Mouse (Mus musculus): ENCODE results near the gene Ythdf1. TPM values are rescaled to one million over a fixed set of nuclear protein-coding genes. Genes with fewer than 3 reads are reported as not detected.

Gene Ythdf1
- polyA plus RNA-seq, 1 experiment from 2014 or later: 55.5 TPM

- Histone ChIP-seq H3K9ac (ENCODE audit: low read depth, low read length) (no peak overlapping the region), H3K36me3 (ENCODE audit: insufficient read depth, low read length) (no peaks in the 10 kb centered on the region), H3K4me2 (ENCODE audit: low read length) (no peak overlapping the region), H3K27ac (no peak overlapping the region), H3K9me3 (replicated peaks; ENCODE audit: low read length) (no peaks in the 10 kb centered on the region), H3K4me3 (replicated peaks; ENCODE audit: low read depth, low read length) (no peak overlapping the region), H3K27me3 (ENCODE audit: insufficient read depth, low read length) (peaks cover 53% of the 10 kb centered on the region), H3K4me1 (replicated peaks; ENCODE audit: insufficient read depth, low read length) (peaks cover 24% of the 10 kb centered on the region)
- WGBS: 12% methylated on average over 19 of the region's 19 CpGs
- TF ChIP-seq CTCF (IDR thresholded peaks at IDR 0.05; ENCODE audit: low read depth): no peak
- DNase-seq (ENCODE audit: low spot score) (no peak), ATAC-seq (replicated peaks; ENCODE audit: low FRiP score, low read depth) (no peak)
Observed at GRCm38 (mm10) chr2:180889271-180889920, 31.4 kb downstream of the Ythdf1 start.

- DNase-seq (ENCODE audit: low spot score): no peak
- 62% methylated on average over 5 of the region's 5 CpGs for WGBS
- no peaks in the 10 kb centered on the region for H3K36me3 ChIP-seq (ENCODE audit: insufficient read depth, low read length)
- H3K27me3 ChIP-seq (ENCODE audit: insufficient read depth, low read length): peaks cover 12% of the 10 kb centered on the region
- no peak for ATAC-seq (replicated peaks; ENCODE audit: low FRiP score, low read depth)
- H3K9me3 ChIP-seq (replicated peaks; ENCODE audit: low read length): no peaks in the 10 kb centered on the region
- no peak for TF ChIP-seq CTCF (IDR thresholded peaks at IDR 0.05; ENCODE audit: low read depth)
- 0 out of 2 replicates have a peak, but pooled peaks cover 3% of the 10 kb centered on the region for H3K4me1 ChIP-seq (replicated peaks; ENCODE audit: insufficient read depth, low read length)
- H3K4me2 ChIP-seq (ENCODE audit: low read length): no peak overlapping the region
- no peak overlapping the region for H3K27ac ChIP-seq
- no peak overlapping the region for H3K9ac ChIP-seq (ENCODE audit: low read depth, low read length)
- no peak overlapping the region for H3K4me3 ChIP-seq (replicated peaks; ENCODE audit: low read depth, low read length)
Observed at GRCm38 (mm10) chr2:180885270-180885669, 35.5 kb downstream of the Ythdf1 start.

- Histone ChIP-seq H3K4me1 (replicated peaks; ENCODE audit: insufficient read depth, low read length) (no peaks in the 10 kb centered on the region), H3K36me3 (ENCODE audit: insufficient read depth, low read length) (no peaks in the 10 kb centered on the region), H3K9ac (ENCODE audit: low read depth, low read length) (no peak overlapping the region), H3K27me3 (ENCODE audit: insufficient read depth, low read length) (no peaks in the 10 kb centered on the region), H3K4me2 (ENCODE audit: low read length) (no peak overlapping the region), H3K4me3 (replicated peaks; ENCODE audit: low read depth, low read length) (no peak overlapping the region), H3K27ac (no peak overlapping the region), H3K9me3 (replicated peaks; ENCODE audit: low read length) (no peaks in the 10 kb centered on the region)
- WGBS: 37% methylated on average over 9 of the region's 9 CpGs
- ATAC-seq (replicated peaks; ENCODE audit: low FRiP score, low read depth) (no peak), DNase-seq (ENCODE audit: low spot score) (no peak)
- TF ChIP-seq CTCF (IDR thresholded peaks at IDR 0.05; ENCODE audit: low read depth): no peak
Observed at GRCm38 (mm10) chr2:180881281-180881680, 39.5 kb downstream of the Ythdf1 start.

- no peak for TF ChIP-seq CTCF (IDR thresholded peaks at IDR 0.05; ENCODE audit: low read depth)
- WGBS: 69% methylated on average over 7 of the region's 7 CpGs
- Histone ChIP-seq H3K9me3 (replicated peaks; ENCODE audit: low read length) (no peaks in the 10 kb centered on the region), H3K4me3 (replicated peaks; ENCODE audit: low read depth, low read length) (no peak overlapping the region), H3K4me2 (ENCODE audit: low read length) (no peak overlapping the region), H3K36me3 (ENCODE audit: insufficient read depth, low read length) (no peaks in the 10 kb centered on the region), H3K9ac (ENCODE audit: low read depth, low read length) (no peak overlapping the region), H3K27ac (no peak overlapping the region), H3K27me3 (ENCODE audit: insufficient read depth, low read length) (no peaks in the 10 kb centered on the region), H3K4me1 (replicated peaks; ENCODE audit: insufficient read depth, low read length) (no peaks in the 10 kb centered on the region)
- no peak for DNase-seq (ENCODE audit: low spot score)
- no peak for ATAC-seq (replicated peaks; ENCODE audit: low FRiP score, low read depth)
Observed at GRCm38 (mm10) chr2:180879365-180880067, 41.2 kb downstream of the Ythdf1 start.

GRCm38 (mm10) chr2:180870006-180870405, 50.7 kb downstream of the Ythdf1 start:
- no peak for ATAC-seq (replicated peaks; ENCODE audit: low FRiP score, low read depth)
- Histone ChIP-seq H3K4me1 (replicated peaks; ENCODE audit: insufficient read depth, low read length) (no peaks in the 10 kb centered on the region), H3K27me3 (ENCODE audit: insufficient read depth, low read length) (no peaks in the 10 kb centered on the region), H3K4me2 (ENCODE audit: low read length) (no peak overlapping the region), H3K4me3 (replicated peaks; ENCODE audit: low read depth, low read length) (no peak overlapping the region), H3K36me3 (ENCODE audit: insufficient read depth, low read length) (no peaks in the 10 kb centered on the region), H3K27ac (no peak overlapping the region), H3K9ac (ENCODE audit: low read depth, low read length) (no peak overlapping the region), H3K9me3 (replicated peaks; ENCODE audit: low read length) (no peaks in the 10 kb centered on the region)
- no peak for DNase-seq (ENCODE audit: low spot score)
- no peak for TF ChIP-seq CTCF (IDR thresholded peaks at IDR 0.05; ENCODE audit: low read depth)
- 37% methylated on average over 3 of the region's 3 CpGs for WGBS

GRCm38 (mm10) chr2:180861561-180861960, 59.2 kb downstream of the Ythdf1 start:
- H3K4me2 ChIP-seq (ENCODE audit: low read length): no peak overlapping the region
- no peak overlapping the region for H3K4me3 ChIP-seq (replicated peaks; ENCODE audit: low read depth, low read length)
- no peaks in the 10 kb centered on the region for H3K27me3 ChIP-seq (ENCODE audit: insufficient read depth, low read length)
- H3K4me1 ChIP-seq (replicated peaks; ENCODE audit: insufficient read depth, low read length): no peaks in the 10 kb centered on the region
- no peak for DNase-seq (ENCODE audit: low spot score)
- no peaks in the 10 kb centered on the region for H3K36me3 ChIP-seq (ENCODE audit: insufficient read depth, low read length)
- no peak for TF ChIP-seq CTCF (IDR thresholded peaks at IDR 0.05; ENCODE audit: low read depth)
- ATAC-seq (replicated peaks; ENCODE audit: low FRiP score, low read depth): no peak
- H3K9me3 ChIP-seq (replicated peaks; ENCODE audit: low read length): no peaks in the 10 kb centered on the region
- 82% methylated on average over 12 of the region's 12 CpGs for WGBS
- no peak overlapping the region for H3K9ac ChIP-seq (ENCODE audit: low read depth, low read length)
- H3K27ac ChIP-seq: no peak overlapping the region

Measured in kidney, postnatal 0 days (tissue).